Mouse (Mus musculus) ES-Bruce4 (cell line): Measurements from ENCODE around the gene Smyd1.

Experiments
- CTCF ChIP-seq: IDR thresholded peaks from one replicate; pipeline ENCODE4 v1.8.1; 2011; ENCODE audit warnings: low read depth, low read length
- POLR2A ChIP-seq: IDR thresholded peaks from one replicate; pipeline ENCODE4 v1.8.1; 2011; ENCODE audit warnings: low read length; ENCODE audit not compliant: insufficient read depth

- TF ChIP-seq CTCF (no peak), POLR2A (no peak)
Observed at GRCm38 (mm10) chr6:71273715-71274114, 48.3 kb downstream of the Smyd1 start.
